Mouse (Mus musculus) stomach, postnatal 0 days (tissue): Measurements from ENCODE around the gene Isy1. TPM values are rescaled to one million over a fixed set of nuclear protein-coding genes. Genes with fewer than 3 reads are reported as not detected.
A peak's percentile ranks its signal among the peaks of the same experiment; 100 is the strongest.

ENCODE experiments used
- ATAC-seq: fragments of 200-750 bp; cut with Nextera tagmentation; 2 replicates; pipeline ENCODE4 v1.8.0; 2017; ENCODE audit not compliant: low FRiP score, low TSS enrichment
- DNase-seq: peaks from one replicate; pipeline ENCODE4 v3.0.0-alpha.2; 2016; ENCODE audit warnings: low spot score
- H3K27ac ChIP-seq: fragments of 300-500 bp; sonication (generic); replicated peaks from 2 replicates; pipeline ENCODE4 v1.5.1; 2014; ENCODE audit warnings: mild to moderate bottlenecking, control low read depth
- H3K27me3 ChIP-seq: fragments of 300-500 bp; sonication (generic); 2 replicates; pipeline ENCODE4 v1.6.1; 2014; ENCODE audit warnings: low read length; ENCODE audit not compliant: control insufficient read depth, insufficient read depth
- H3K36me3 ChIP-seq: fragments of 300-500 bp; sonication (generic); 2 replicates; pipeline ENCODE4 v1.6.1; 2014; ENCODE audit warnings: low read length, mixed read lengths; ENCODE audit not compliant: control insufficient read depth, insufficient read depth
- H3K4me1 ChIP-seq: fragments of 300-500 bp; sonication (generic); replicated peaks from 2 replicates; pipeline ENCODE4 v1.6.1; 2014; ENCODE audit warnings: antibody characterized with exemption; ENCODE audit not compliant: control insufficient read depth, insufficient read depth
- H3K4me2 ChIP-seq: fragments of 300-500 bp; sonication (generic); replicated peaks from 2 replicates; pipeline ENCODE4 v1.6.1; 2014; ENCODE audit warnings: low read depth, mild to moderate bottlenecking, control low read depth, moderate library complexity
- H3K4me3 ChIP-seq: fragments of 300-500 bp; sonication (generic); 2 replicates; pipeline ENCODE4 v1.5.1; 2014; ENCODE audit warnings: low read depth, low read length, control low read depth
- H3K9ac ChIP-seq: fragments of 300-500 bp; sonication (generic); 2 replicates; pipeline ENCODE4 v1.6.1; 2014; ENCODE audit warnings: mild to moderate bottlenecking, low read length, control low read depth, mixed read lengths
- H3K9me3 ChIP-seq: fragments of 300-500 bp; sonication (generic); 2 replicates; pipeline ENCODE4 v1.6.1; 2016; ENCODE audit warnings: low read length; ENCODE audit not compliant: control insufficient read depth
- CTCF ChIP-seq: IDR thresholded peaks from 2 replicates; pipeline ENCODE4 v1.5.1; 2016; ENCODE audit warnings: antibody characterized with exemption, low read depth, mild to moderate bottlenecking, moderate library complexity
- EP300 ChIP-seq: optimal IDR thresholded peaks from 2 replicates; pipeline ENCODE3; 2016; ENCODE audit warnings: antibody characterized with exemption
- WGBS: fragments of 180-500 bp; shearing (Covaris S2); extraction: QIAGEN DNeasy Blood & Tissue Kit; methylation state at CpG from one replicate; pipeline ENCODE4 v1.1.7; 2014; 5-methylcytosine and 5-hydroxymethylcytosine counted together
- polyA plus RNA-seq: library from polyadenylated mRNA; unstranded; fragments of >200 nt; fragmentation: Nextera tagmentation; extraction: Ambion mirVana; gene quantifications from 2 replicates; pipeline ENCODE4 v1.2.1, GENCODE M21; 2015

Isy1 gene
- polyA plus RNA-seq, 1 experiment from 2014 or later: 27.5 TPM

DNA sequence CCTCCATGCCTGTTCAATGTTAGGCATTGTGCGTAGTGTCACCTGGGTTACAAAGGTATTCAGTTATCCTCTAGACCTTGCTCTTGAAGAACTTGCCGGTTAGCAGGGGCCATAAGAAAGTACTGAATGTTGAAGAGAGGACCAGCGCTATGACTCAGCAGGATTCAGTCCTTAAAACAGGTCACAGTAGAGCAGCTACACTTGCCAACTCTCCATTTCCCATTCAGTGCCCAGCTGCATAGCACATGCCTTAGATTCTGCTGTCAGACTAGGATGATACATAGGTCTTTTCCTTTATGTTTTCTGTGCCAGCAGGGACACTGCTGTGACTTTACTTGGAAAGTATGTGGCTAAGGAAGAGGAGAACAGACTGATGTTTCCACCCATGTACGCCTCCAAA lies 14.8 kb upstream of the Isy1 start:
- no peak overlapping the region for H3K27ac ChIP-seq
- H3K36me3 ChIP-seq: no peaks in the 10 kb centered on the region
- DNase-seq (no peak), ATAC-seq (no peak)
- H3K4me3 ChIP-seq: no peak overlapping the region
- H3K9me3 ChIP-seq: no peaks in the 10 kb centered on the region
- H3K27me3 ChIP-seq: no peaks in the 10 kb centered on the region
- 79% methylated on average over 4 of the region's 4 CpGs for WGBS
- no peak for TF ChIP-seq CTCF
- no peak for TF ChIP-seq EP300
- no peaks in the 10 kb centered on the region for H3K4me1 ChIP-seq
- no peak overlapping the region for H3K9ac ChIP-seq
- H3K4me2 ChIP-seq: no peak overlapping the region

DNA sequence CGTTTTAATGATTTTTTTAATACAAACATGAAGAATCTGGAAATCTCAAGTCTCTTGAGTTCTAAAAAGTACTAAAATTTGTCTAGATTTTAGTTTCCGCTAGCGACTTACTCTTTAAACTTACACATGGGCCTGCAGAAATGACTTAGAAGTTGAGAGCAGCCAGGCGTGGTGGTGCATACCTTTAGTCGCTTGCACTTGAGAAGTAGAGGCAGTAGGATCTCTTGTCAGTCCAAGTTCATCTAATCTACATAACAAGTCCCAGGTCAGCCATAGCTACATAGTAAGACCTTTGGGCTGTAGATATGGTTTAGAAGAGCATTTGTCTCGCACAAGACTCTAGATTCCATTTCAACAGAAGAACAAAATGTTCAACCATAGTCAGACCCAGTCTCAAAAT lies 13.3 kb upstream of the Isy1 start:
- Histone ChIP-seq H3K4me1 (no peaks in the 10 kb centered on the region), H3K9ac (no peak overlapping the region), H3K4me3 (no peak overlapping the region), H3K36me3 (no peaks in the 10 kb centered on the region), H3K4me2 (no peak overlapping the region), H3K9me3 (no peaks in the 10 kb centered on the region), H3K27me3 (no peaks in the 10 kb centered on the region), H3K27ac (no peak overlapping the region)
- WGBS: 83% methylated on average over 6 of the region's 6 CpGs
- no peak for TF ChIP-seq CTCF
- TF ChIP-seq EP300: no peak
- no peak for DNase-seq
- ATAC-seq: no peak

DNA sequence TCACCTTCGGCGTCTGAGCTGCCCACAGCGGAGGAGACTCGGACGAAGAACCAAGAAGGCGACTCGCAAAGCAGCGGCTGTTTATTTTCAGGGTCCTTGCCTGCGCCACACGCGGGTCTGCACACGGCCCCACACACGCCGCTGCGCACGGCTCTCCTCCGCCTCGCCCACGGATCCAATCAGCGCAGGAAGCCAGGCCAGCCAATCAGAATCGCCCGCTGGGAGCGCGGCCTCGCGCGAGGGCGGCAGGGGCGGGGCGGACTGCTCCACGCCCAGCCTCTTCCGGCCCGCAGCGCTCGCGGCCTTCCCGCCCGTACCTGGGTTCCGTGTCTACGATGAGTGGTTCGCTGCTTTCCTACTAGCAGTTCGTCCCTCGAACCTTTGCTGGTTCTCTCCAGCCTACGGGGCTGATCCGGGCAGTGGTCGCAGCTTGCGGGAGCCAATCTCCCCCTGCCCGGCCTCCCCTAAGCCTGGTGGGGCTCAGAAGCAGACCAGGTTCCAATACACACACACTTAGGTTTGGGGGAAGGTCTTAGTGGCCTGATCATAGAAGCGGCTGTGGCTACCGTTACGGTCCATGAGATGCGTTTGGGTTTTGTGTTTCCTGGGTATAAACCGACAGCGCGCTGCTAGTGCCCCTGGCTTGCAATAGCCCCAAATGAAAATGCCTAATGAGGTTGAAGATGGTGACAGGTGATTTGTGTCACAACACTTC lies 12.5 kb upstream of the Isy1 start, which contains the start of gene Cnbp:
Cnbp (minus strand) TSS at position 207 of the 715 bp plus-strand sequence.
- ATAC-seq (peak; percentile 99), DNase-seq (peak; percentile 98)
- TF ChIP-seq CTCF (no peak), EP300 (no peak)
- Histone ChIP-seq H3K27me3 (no peaks in the 10 kb centered on the region), H3K4me2 (peak within 1 kb of the TSS; percentile 90), H3K9me3 (no peaks in the 10 kb centered on the region), H3K4me3 (peak within 1 kb of the TSS; percentile 100), H3K9ac (peak within 1 kb of the TSS; percentile 100), H3K36me3 (no peaks in the 10 kb centered on the region), H3K4me1 (no peaks in the 10 kb centered on the region), H3K27ac (peak within 1 kb of the TSS; percentile 98)
- under 1% methylated on average over 50 of the region's 55 CpGs for WGBS

DNA sequence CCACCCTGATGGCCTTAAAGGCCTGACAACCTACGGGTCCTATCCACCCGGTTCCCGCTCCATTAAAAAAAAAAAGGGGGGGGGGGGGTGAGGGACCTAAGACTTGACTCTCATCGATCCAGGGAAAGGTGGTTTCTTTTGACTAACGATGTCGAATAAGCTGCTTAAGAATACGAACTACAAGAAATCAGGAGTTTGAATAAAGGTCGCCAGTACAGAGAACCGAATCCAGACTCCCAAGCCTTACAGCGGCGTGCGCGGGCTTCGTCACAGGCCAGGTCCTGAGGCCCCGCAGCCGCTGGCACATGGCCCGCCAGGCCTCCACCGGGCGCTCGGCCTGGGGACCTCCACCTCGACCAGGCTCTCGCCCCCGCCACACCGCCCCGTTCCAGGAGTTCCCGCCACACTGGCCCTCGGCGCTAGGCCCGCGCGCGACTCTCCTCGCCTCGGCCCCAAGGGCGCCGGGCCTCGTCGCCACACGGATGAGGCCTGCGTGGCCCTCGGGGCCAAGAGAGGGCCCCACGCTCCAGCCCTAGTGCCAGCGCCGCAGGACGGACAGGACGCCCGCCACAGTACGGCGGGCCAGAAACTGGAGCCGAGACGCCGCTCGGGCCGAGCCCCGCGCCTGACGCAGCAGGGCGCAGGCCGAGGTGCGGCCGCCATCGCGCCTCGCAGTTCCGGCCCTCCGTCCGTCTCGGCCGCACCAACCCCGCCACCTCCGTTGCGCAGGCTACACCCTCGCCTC lies 11.7 kb upstream of the Isy1 start:
- peak; percentile 78 for ATAC-seq
- peak; percentile 65 for DNase-seq
- WGBS: under 1% methylated on average over 72 of the region's 73 CpGs

DNA sequence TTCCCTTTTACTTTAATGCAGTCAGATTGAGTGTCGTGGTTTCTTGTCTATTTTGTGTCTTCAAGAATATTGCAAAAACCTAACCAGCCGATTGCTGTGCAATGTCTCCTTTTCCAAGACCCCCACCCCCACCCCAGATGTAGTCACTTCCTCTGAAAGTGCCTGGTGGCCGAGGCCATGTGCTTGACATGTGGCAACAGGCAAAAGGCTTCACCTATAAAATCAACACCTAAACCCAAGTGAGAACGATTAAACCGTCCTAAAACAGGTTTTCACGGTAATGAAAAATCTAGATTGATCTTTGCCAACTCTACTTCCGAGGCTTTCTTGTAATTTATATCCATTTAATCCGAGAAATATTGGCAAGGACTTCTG lies 11.2 kb upstream of the Isy1 start:
- TF ChIP-seq CTCF (no peak), EP300 (no peak)
- DNase-seq: peak; percentile 38

More for the DNA sequence above, 11.7 kb upstream of the Isy1 start:
- Histone ChIP-seq H3K27me3 (no peaks in the 10 kb centered on the region), H3K4me2 (peak overlapping the region; percentile 69), H3K36me3 (no peaks in the 10 kb centered on the region; the same call in 1 of the 2 replicates), H3K9ac (peak overlapping the region; percentile 100), H3K4me1 (no peaks in the 10 kb centered on the region), H3K4me3 (peak overlapping the region; percentile 100), H3K27ac (peak overlapping the region; percentile 98), H3K9me3 (no peaks in the 10 kb centered on the region)
- no peak for TF ChIP-seq CTCF
- TF ChIP-seq EP300: no peak

DNA sequence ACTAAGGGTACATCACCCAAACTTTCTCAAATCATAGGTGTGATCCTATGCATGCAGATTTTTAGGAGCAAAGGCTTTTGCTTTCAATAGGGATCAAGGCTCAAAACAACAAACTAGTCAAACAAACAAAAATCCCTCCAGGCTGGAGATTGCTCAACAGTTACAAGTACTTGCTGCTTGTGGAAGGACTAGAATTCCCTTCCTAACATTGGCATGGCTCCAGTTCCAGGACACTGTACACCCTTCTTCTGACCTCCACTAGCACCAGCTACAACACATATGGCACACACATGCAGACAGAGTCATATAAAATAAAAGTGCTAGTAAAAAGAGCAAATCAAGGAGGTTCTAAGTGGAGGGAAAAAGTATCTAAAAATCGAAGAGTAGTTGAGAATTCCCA lies 8.2 kb upstream of the Isy1 start:
- Histone ChIP-seq H3K27ac (no peak overlapping the region), H3K36me3 (peaks cover 21% of the 10 kb centered on the region), H3K4me2 (no peak overlapping the region), H3K27me3 (no peaks in the 10 kb centered on the region), H3K9me3 (no peaks in the 10 kb centered on the region), H3K9ac (no peak overlapping the region), H3K4me1 (no peaks in the 10 kb centered on the region), H3K4me3 (no peak overlapping the region)
- 66% methylated on average over 1 of the region's 1 CpGs for WGBS
- ATAC-seq (no peak), DNase-seq (no peak)
- TF ChIP-seq CTCF (no peak), EP300 (no peak)

More for the DNA sequence above, 11.2 kb upstream of the Isy1 start:
- 0% methylated on average over 8 of the region's 8 CpGs for WGBS
- peak overlapping the region; percentile 98 for H3K27ac ChIP-seq
- no peaks in the 10 kb centered on the region for H3K9me3 ChIP-seq
- no peak for ATAC-seq
- H3K4me3 ChIP-seq: peak overlapping the region; percentile 100
- H3K9ac ChIP-seq: peak overlapping the region; percentile 100
- peak overlapping the region; percentile 69 for H3K4me2 ChIP-seq
- no peaks in the 10 kb centered on the region for H3K27me3 ChIP-seq
- H3K36me3 ChIP-seq: peaks cover 3% of the 10 kb centered on the region
- no peaks in the 10 kb centered on the region for H3K4me1 ChIP-seq
